Mouse (Mus musculus): ENCODE results near the gene Ank3.

Gene Ank3

DNA sequence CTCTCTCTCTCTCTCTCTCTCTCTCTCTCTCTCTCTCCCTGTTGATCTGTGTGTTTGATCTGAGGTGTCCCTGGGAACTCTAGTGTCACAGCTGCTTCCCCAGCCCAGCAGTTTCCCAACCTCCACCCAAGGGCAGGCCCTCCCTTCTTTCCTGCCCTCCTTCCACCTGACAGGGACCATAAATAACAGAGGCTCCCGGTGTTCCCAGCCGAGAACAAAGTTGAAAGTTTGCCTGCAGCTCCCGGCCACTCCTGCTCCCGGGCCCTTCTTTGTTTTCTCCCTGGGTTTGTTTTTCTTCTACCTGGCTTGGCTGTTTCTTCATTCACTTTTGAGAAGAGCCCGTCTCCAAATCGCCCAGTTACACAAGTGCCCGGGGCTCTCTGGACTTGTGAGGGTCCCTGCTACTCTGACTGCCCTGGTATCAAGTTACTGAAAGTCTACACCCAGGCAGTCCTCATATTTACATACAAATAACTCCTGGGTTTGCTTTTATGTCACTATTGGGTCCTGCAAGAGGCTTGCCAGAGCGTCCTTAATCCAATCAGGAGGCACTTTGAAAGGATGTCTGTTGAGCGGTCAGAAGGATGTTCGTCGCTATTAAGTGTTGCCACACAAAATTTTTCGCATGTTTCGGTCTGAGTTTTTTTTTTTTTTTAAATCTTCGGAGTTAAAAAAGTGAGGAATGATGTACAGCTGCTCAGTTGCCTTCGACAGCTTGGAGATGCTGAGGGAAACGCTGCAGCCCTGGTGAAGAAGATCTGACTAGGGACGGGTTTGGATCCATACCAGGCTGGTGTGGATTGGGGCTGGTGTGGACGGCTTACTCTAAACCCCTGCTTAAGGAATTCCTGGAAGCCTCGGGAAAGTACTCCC, 526.9 kb downstream of the Ank3 start:
- peak; percentile 76 for DNase-seq (ENCODE audit: low read depth, low spot score)

DNA sequence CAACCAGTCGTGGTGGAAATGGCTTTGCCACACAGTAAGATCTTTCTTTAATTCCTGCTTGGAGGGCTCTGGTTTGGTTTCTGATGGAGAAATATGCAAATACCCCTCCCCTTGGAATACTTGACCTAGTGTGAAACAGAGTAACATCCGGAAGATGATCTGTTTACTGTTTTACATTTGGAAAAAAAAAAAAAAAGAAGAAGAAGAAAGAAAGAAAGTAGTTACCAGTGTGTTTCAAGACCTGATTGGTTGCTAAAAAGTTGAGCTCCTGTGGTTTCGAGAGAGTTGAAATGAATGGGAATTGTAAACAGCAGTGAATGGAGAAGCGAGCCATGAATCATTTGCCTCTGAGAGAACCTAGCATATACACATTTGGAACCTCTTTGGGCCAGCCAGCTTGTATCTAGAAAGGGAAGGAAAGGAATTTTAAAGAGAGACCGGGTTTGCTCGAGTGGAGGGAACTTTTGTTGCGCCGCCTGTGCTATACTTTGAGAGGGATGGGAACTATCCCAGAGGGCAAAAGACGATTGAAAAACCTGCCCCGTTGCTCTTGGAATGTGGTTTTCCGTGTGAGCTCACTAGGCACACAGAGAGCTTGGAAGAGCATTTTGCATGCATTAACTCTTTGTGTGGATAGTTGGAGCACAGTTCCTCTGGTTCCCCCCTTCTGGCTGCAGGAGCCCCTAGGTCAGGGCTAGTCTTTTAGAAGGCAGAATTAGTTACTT, 527.7 kb downstream of the Ank3 start:
- peak; percentile 47 for DNase-seq (ENCODE audit: low read depth, low spot score)

DNA sequence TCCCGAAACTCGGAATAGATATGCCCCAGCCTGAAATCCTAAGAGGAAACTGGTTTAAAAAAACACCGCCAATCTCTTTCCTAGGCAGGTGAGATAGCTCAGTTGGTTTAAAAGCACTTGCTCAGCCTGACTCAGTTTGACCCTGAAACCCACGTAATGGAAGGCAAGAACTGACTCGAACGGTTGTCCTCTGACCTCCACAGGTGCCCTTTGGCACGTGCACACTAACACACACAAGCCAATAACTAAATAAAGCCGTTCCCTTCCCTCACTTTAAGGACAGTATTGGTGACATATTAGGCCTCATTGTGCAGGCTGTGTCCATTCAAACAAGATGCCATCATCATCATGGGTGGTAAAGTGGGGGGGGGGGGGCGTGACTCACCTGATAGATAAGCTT, 528.4 kb downstream of the Ank3 start:
- DNase-seq (ENCODE audit: low read depth, low spot score), result no peak

DNA sequence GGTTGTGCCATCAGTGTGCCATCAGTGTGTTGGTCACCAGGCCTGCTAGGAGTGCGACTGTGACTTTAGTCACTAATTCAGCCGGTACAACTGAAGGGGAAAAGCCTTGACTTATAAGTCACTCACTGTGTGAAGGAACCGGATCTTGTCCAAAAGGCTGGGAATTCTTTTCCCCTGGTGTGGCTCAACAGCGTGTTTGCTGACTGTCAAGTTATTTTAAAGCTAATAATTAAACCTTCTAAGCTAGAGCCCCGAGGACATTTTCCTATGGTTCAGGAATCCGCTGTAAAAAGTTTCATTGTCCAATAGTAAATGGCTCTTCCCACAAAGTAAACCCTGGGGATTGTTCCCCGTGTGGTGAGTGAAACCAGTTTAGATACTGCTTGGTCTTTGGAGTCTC, 529.8 kb downstream of the Ank3 start:
- DNase-seq (ENCODE audit: low read depth, low spot score), result no peak

DNA sequence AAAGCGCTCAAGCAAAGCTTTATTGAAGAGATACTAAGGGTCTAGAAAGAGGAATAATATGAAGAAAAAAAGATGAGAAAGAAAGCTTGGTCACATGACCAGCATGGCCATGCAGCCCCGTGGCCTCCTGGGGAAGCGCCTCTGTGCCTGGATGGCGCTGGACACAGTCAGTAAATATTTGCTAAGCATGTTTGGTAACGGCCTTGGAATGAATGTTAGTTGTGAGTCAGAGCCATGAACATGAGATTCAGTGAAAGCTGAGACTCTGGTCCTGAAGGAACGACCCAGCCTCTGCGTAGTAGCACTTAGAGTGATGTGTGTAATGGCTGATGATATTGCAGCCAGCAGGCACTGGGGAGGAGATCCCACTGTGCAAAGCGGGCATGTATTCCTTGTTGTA, 531.9 kb downstream of the Ank3 start:
- DNase-seq (ENCODE audit: low read depth, low spot score), result no peak

DNA sequence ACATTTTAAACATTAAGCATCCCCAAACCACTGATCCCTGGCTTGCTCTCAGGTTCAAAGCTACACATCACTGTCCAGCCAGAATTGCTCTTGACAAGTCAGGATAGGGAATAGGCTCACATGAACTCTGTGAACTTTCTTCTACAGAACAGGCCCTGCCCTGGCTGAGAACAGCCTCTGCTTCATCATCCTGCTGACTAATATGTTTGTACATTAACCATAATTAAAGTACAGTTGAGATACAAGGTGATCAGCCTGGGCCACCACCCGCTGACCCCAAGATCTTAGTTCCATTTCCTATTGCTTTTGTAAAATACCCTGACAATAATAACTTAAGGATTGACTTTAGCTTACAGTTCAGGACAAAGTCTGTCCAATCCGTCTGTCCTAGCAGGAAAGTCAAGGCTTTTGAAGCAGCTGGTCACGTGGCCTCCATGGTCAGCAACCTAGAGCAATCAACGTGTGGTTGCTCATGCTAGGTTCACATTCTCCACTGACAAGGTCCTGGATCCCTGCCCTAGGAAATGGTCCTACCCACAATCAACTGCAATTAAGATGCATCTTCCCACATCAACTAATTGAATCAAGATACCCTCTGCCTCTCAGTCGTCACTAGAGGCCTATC, 538.0 kb downstream of the Ank3 start:
- no peak for DNase-seq (ENCODE audit: low read depth, low spot score)

DNA sequence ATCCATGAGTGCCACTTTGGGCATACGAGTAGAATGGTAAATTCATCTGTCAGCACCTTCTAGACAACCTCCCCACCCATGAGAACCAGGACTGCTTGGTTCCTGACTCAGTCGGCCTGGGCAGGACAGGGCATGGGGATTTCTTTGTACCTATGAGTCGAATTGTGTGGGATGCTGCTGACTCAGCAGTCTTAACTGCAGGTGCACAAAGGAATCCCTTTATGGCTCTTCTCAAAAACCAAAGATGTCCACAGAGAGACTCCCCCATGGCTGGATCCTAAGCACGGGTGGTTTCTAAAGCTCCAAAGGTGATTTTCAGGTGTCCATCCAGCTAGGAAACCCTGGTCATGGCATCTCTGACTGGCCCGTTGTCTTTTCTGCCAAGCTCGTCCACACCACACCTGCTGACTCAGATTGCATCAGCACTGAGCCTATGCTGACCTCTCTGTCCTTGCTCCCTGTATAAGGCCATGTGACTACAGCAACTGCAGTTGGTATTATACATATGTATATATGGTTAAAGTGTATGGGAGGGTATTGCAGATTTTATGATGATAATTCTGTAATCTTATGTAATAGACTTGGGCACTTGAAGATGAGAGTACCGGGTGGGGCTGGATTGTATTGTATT, 538.8 kb downstream of the Ank3 start:
- no peak for DNase-seq (ENCODE audit: low read depth, low spot score)

DNA sequence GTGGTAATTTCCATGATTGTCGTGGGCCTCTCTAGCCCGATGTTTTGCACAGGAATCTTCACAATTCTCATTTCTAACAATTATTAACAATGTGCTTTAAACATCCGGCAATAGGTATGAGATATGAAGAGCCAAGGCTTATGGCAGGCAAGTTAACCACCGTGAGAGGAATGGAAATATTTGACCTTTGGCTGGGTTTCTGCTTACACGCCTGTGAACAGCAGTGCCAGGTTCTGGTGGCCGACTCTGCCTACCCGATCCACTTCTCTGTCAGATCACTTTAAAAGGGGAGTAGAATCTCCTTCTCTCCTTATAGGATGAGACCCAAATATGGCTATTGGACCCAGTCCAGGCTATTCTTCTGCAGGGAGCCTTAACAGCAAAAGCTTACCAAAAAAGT, 540.6 kb downstream of the Ank3 start:
- no peak for DNase-seq (ENCODE audit: low read depth, low spot score)

DNA sequence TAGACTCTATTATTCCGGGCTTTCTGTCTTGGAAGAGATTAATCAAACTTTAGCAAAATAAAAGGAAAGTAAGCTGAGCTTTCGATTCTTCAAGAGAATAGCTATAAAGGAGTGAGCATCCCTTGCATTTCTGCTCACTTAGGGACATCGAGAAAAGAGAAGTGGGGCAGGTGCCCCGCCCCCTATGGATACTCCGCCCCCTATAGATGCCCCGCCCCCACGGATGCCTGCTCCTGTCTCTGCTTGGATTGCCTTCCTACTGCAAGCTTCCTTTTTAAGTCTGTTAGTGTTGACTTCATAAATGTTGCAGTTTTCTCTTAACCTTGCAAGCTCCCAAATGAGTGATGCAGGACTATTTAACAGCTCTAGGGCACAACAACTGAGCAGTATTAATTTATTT, 541.4 kb downstream of the Ank3 start:
- no peak for DNase-seq (ENCODE audit: low read depth, low spot score)

DNA sequence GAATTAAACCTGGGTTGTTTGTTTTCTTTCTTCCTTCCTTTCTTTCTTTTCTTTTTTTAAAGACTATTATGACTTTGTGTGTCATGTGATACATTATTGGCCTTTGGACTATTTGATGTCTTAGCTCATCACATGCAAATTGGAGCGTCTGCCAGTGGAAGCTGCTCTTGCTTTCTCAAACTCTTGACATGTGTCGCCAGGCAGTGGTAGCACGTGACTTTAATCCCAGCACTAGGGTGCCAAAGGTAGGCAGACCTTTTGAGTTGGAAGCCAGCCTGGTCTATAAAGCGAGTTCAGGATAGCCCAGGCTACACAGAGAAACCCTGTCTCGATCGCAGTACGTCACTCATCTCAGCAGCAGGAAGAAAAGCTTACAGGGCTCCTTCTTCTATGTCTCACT, 542.4 kb downstream of the Ank3 start:
- DNase-seq (ENCODE audit: low read depth, low spot score), result no peak

DNA sequence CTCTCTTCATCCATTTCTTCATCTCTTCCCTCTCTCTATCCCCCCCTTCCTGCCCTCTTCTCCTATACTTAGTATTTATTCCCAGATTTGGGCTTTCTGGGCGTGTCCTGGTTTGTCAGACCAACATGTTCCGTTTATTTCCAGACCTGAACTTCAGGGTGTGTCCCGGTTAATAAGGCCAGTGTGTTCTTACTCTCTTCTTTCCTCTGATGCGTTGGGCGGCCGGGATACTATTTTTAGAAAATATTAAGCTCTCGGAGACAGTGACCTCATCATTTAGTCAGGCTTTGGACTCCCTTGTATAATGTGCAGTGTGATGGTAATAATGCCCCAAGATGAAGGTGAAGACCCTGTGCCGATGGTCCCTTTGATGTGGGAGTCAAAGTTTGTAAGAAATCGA, 546.3 kb downstream of the Ank3 start:
- DNase-seq (ENCODE audit: low read depth, low spot score), result no peak

DNA sequence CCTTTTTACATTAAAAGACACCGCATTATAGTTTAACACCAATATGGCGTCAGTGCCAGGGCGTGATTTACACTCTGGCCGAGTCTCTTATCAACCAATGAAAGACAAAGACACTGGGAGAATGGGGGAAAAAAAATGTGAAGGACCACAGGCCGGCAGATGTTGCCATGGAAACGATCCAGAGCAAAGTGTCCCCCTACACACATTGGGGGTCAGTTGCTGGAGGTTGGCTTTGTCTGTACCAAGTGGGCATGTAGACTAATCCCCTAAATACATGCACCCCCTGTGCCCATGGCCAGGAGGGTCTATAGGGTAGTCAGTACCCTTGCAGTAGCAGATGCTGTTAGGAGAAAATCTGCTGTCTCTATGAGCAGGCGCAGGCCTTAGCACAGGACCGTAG, 547.3 kb downstream of the Ank3 start:
- DNase-seq (ENCODE audit: low read depth, low spot score), result peak; percentile 20

DNA sequence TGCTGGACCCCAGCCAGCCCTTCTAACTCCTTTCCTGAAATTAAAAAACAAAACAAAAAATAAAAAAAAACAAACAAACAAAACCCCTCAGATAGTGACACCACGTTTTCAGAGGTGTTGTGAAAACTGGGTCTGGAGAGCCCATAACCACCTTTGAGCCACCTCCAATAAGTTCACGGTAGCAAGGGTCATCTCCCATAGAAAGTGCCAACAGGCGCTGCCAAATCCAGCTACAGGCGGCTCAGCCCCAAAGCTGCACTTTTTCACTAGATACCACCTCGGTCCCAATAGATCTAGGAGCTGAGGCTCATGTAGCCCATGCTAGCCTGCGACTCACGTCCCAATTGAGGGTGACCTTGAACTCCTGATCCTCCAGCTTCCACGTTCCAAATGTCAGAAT, 547.7 kb downstream of the Ank3 start:
- no peak for DNase-seq (ENCODE audit: low read depth, low spot score)

DNA sequence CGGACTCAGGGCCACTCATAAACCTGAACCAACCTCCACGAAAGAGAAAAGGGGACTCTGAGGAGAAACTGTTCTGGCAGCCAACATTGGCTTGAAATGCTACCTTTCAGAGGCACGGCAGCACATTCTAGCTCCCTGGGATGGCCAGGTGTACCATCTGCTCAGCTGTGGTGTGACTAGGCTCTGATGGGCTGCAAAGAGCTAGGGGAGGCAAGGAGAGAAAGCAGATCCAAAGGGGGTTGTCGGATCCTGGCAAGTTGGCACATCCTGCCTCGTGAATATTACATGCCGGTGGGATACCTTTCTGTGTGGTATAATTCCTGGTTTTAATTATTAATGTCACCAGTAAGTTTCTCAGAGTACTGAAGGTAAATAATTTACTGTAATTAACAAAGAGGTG, 548.5 kb downstream of the Ank3 start:
- DNase-seq (ENCODE audit: low read depth, low spot score), result no peak

DNA sequence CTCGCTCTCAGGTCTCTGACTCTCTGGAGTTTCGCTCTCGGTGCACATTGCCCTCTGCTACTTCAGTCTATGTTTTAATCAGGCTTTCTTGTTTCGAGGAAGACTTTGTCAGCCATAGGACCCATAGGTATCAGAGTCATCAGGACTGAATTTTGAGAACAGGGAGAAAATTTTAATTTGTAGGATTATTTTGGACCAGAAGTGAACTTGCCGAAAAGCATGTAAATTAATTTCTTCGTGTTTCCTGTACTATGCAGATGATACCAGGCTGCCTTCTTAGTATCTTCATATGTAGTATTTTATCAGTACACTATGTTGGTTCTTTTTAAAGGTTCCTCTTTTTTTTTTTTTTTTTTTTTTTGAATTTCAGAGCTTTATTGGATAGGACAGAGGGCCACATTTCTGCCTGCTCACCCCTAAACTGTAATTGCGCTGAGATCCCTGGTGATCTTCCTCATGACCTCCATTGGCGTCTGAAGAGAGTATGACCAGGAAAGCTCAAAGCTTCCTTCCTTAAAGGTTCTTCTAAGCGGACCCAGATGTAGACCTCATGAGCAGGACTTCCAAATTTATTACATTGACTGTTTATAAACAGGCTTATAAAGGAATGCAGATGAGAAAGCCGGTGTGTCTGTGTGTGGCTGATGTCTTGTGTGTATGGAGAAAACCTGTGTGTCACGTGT, 551.8 kb downstream of the Ank3 start:
- DNase-seq (ENCODE audit: low read depth, low spot score), result no peak

DNA sequence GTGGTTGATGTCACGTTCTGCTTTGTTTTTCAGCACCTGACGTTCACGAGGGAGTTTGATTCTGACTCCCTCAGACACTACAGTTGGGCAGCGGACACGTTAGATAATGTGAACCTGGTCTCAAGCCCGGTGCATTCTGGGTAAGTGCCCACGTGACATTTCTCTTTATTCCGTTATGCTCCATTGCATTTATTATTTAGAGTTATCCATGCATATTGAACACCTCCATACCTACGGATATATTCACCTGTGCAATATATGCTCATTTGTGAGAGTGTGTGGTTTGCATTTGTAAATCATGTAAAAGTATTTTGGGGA, 552.3 kb downstream of the Ank3 start:
- no peak for DNase-seq (ENCODE audit: low read depth, low spot score)

DNA sequence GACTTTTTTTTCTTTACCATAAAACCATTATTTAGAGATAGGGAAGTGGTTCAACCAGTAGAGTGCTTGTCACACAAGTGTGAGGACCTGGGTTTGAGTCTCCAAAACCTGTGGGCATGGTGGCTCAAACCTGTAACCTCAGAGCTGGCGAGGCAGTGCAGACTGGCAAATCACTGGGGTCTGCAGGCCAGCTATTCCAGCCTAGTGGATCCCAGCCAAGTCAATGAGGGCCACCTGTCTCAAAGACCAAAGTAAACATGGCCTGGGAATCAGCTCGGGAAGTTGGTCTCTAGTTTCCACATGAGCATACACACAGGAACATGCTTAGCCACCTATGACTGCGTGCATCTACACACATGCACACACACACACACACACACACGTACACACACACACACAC, 552.9 kb downstream of the Ank3 start:
- DNase-seq (ENCODE audit: low read depth, low spot score), result no peak

DNA sequence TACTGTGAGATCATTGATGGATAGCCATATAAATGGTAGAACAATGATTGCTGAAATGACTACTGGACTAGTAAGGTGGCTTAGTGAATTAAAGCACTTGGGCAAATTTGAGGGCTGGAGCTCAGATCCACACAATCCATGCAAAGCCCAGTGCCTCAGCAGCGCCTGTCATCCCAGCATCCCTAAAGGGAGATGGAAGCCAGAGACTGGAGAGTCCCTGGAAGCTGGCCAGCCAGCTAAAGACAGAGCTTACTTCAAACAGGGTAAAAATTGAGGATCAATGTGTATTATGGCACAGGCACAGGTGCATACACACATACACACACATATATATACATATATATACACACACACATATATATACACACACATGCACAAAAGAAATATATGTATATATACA, 553.7 kb downstream of the Ank3 start:
- no peak for DNase-seq (ENCODE audit: low read depth, low spot score)

DNA sequence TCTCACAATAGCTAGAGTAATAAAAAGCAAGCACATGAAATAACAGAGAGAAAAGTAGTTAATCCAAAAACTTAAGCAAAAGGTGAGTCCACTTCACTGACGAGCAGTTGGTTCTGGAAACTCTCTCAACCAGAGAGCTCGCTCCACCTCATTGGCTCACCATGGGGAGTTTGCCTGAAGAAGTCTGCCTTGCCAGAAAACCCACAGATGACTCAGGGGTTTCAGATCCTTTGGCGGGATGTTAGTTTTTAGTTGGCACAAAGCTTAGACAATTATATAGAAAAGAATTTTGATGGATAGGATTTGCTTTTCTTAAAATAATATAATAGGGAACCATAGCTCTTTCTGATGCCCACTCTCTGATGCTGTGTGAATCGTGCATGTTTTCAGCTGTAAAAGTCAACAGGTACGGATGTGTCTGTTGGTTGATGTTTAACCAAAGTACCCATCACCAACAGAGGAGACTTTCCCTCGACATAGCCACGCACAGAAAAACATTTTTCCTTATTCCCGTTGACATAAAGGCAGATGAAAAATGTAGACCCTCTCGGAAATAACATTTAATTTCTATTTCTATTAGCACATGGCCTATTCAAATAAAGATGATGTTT, 556.2 kb downstream of the Ank3 start:
- DNase-seq (ENCODE audit: low read depth, low spot score), result no peak

DNA sequence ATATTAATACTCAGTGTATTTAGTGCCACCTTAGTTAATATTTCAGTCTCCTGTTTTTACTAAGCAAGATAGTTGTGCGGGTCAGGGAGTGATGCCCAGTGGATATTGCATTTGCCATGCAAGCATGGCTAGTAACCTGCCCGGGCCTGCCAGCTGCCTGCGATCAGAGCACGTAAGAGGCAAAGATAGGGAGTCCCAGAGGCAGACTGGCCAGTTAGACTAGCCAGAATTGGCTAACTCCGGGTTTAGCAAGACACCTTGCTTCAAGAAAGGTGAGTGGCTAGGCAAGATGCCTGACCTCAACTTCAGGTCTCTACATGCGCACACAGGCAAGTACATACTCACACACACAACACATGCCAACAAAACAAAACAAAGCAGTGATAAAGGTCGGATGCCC, 563.7 kb downstream of the Ank3 start:
- no peak for DNase-seq (ENCODE audit: low read depth, low spot score)

DNA sequence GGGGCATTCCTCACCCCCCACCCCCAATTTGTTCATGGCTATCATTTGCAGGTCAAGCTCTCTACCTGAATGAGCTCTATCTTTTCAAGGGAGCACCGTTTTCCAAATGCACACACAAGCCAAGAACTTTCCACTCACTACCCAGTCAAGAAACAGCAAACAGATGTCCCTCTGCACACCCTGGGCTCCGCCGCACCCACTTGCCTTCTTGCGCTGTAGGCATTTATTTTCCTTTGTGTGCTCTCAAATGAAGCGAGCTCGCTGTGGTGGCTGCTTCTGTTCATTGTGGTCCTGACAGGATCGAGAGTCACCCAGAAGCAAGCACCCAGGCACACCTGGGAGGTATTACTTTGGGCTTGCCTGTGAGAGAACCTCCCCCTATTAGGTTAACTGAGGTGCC, 564.4 kb downstream of the Ank3 start:
- no peak for DNase-seq (ENCODE audit: low read depth, low spot score)
